Mouse (Mus musculus) ES-Bruce4 (cell line): ENCODE results near the gene Cyp4f40.

Experiments
- CTCF ChIP-seq: IDR thresholded peaks from one replicate; pipeline ENCODE4 v1.8.1; 2011; ENCODE audit warnings: low read depth, low read length
- EP300 ChIP-seq: IDR thresholded peaks from 2 replicates; pipeline ENCODE4 v1.6.1; 2011; ENCODE audit warnings: low read depth, low read length; ENCODE audit not compliant: insufficient read depth

DNA sequence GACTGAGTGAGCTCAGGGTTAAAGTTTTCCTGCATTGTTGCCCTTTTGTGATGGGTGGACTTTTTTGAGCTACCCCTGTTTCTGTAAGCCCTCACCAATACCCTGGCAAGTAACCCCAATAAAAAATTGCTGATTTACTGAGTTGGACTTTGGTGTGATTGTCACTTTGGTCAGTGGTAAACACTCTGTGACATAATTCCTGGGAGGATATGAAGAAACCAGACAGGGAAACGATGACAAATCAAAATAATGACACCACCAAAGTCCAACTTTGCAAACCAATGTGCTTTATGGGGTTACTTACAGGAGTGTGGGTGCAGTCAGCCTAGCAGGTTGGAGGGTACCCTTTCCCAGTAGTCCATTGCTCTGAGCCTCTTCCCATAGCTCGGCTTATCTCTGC is 21.5 kb upstream of the Cyp4f40 start:
- no peak for TF ChIP-seq CTCF
- TF ChIP-seq EP300 = no peak
